Mouse (Mus musculus): ENCODE results near the gene Psmg1.

Gene Psmg1

DNA sequence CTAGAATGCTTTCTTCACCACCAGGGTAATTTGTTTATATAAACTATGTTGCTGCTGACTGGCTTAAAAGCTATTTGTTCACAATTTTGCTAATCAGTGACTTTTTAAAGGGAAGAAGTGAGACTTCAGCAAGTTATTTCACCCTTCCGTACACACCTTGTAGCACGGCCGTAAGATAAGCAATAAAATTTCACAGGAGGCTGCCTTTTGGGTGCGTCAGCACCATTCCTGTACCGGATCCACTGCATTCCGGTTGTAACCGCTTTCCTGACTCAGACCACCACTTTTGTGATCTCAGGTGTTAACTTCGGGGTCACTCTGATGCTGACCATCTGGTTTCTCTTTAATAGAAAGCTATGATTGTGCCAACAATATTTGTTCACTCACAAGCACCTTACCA is 32.7 kb downstream of the Psmg1 start:
- WGBS, result 96% methylated on average over 8 of the region's 8 CpGs

GRCm38 (mm10) chr16:95956618-95957017 is 34.1 kb downstream of the Psmg1 start:
- WGBS, result 56% methylated on average over 5 of the region's 5 CpGs

DNA sequence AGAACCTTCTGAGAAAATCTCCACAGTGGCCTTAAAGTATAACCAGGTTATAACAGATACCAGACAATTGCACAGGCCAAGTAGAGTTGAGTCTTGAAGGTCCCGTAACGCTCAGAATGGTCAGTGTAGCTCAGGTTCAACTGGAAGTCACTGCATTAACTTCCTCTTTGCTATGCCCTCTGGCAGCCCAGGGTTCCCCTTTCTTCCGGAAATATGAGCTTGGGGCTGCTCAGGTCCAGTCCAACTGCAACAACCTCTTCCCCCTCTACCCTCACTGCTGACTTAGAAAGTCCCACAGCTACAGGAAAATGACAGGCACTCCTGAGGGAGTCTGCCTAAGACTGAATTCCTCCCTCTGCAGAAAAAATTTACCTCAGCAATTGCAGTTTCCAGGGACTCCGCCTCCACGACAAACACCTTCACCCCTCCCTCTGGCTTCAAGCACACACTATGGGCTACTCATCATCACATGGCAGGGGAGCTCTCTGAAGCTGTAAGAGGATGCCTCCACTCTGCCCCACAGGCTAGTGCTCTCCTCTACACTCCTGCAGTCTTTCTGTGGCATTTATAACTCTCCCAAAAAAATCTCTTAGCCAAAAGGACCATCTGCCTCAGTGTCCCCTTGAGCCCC is 34.9 kb downstream of the Psmg1 start:
- WGBS, result 79% methylated on average over 5 of the region's 5 CpGs

GRCm38 (mm10) chr16:95954341-95954740 is 36.4 kb downstream of the Psmg1 start:
- WGBS, result 89% methylated on average over 3 of the region's 3 CpGs

DNA sequence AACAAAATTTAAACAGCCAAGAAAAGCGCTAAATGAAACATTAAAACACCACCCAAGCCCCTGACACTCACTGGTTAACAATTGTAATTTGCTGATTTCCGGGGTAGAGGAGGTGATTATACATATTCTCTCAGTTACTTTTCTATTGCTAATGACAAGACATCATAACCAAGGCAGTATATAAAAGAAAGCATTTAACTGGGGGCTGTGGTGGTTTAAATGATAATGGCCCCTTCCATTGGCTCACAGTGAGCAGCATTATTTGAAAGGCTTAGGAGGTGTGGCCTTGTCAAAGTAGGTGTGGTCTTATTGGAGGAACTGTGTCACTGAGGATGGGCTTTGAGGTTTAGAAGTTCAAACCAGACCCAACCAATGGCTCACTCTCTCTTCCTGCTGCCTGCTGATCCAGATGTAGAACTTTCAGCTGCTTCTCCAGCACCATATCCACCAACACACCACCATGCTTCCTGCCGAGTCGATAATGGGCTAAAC is 37.6 kb downstream of the Psmg1 start:
- WGBS, result 93% methylated on average over 4 of the region's 4 CpGs

DNA sequence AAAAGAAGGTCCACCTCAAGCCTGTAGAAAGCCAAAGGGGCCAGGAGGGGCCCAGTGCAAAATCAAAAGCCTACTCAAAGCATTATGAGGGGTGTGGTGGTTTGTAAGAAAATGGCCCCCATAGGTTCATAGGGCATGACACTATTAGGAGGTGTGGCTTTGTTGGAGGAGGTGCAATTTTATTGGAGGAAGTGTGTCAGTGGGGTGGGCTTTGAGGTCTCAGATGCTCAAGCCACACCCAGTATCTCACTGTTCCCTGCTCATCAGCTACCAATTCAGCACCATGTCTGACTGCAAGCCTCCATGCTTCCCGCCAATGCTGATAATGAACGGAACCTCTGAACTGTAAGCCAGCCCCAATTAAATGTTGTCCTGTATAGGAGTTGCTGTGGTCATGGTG is 39.3 kb downstream of the Psmg1 start:
- 97% methylated on average over 2 of the region's 2 CpGs for WGBS

DNA sequence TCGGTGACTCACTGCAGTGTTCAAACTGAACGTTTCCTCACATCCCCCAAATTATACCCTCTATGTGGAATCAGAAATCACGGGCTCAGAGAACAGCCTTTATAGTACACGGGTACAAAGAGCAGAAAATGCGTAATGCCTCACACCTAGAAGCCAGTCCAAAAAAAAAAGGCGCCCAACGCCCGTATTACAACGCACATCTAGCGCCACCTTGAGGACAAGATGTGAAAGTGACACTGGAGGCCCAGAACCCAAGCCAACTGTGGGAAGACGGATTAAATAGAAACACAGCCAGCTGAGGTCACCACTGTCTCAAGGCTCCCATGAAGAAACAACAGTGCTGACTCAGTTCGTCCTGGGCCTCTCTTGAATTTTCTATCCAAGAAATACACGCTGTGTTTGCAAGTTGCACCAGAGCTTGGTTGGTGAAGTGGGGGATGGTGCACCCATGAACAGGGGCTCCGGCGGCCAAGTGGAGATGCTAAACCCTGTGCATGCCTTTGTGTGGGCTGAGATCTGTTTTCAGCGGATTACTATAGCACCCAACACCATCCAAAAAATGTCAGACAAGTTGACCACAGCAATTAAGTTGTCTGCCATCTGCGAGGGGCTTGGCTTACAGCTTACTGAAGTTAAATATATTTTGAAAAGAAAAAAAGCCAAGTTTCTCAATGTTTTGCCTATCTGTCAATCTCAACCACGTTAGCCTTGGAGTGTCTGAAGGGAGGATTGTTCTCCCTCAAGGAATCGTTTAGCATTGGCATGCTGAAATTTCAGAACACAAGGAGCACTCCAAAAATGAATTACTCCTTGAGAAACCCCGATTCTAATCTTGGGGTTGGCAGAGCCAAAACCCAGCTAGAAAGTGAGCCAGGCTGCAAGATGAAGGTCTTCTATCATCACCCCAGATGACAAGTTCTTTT is 45.1 kb downstream of the Psmg1 start:
- 8% methylated on average over 20 of the region's 20 CpGs for WGBS

DNA sequence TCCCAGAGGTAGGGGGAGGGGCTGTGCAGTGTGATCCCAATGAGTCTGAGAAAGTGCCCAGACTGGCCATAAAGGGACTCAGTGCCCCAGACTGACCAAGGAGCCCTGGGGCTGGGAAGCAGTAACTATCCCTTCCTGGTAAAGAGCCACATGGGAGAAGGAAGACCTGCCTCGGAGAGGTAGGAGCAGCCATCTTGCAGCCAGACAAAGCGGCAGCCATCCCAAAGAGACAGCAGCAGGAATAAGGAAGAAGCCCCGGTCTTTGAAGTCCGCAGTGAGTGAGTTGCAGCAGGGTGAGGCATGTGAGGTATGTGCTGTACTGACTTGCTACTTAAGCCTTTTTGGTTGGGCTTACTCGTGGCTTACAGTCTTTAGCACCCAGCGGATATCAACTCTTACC is 47.6 kb downstream of the Psmg1 start:
- 87% methylated on average over 6 of the region's 6 CpGs for WGBS

GRCm38 (mm10) chr16:95941575-95941974 is 49.2 kb downstream of the Psmg1 start:
- WGBS, result 90% methylated on average over 5 of the region's 5 CpGs

DNA sequence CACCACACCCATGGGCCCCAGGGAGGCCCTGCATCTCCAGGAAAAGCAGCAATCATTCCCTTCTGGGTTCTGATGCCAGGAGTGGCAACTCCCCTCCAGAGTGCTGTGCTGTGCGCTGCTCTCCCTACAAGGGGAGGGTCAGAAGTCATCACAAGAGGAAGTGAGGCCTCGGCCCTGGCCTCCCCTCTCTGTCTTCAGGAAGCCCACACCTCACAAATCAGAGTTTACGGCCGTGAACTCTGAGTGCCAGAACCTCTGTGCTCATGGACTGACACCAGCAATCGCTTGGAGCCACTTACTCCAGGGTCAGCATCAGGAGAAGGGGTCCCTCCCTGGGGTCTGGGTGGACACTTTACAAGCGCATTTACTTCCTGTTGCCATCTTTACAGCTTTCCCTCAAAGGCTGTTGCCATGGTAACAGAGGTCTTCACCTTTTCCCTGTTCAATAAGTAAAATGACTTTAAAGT is 55.2 kb downstream of the Psmg1 start:
- 72% methylated on average over 6 of the region's 6 CpGs for WGBS

GRCm38 (mm10) chr16:95932860-95933259 is 57.9 kb downstream of the Psmg1 start:
- WGBS, result 88% methylated on average over 6 of the region's 6 CpGs

DNA sequence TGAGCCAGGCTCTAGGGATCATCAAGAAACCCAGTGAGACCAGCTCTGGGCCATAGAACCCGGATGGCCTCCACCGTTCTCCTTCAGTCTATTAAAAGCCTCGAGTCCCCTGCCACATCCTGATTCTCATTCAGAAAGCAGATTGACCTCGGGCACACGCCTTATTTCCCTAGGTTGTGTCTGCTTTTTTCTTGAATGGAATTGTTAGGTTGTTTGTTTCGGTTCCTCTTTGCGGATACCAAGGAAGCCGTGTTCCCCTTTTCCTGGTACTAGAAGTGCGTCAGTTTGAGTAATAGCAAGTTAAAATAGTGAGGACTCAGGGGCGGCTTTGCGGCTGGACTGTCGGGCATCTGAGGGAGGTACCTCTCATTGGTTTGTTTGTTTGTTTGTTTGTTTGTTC is 59.3 kb downstream of the Psmg1 start:
- 80% methylated on average over 12 of the region's 12 CpGs for WGBS
